Mouse (Mus musculus): ENCODE measurements around the gene Vamp9.

DNA sequence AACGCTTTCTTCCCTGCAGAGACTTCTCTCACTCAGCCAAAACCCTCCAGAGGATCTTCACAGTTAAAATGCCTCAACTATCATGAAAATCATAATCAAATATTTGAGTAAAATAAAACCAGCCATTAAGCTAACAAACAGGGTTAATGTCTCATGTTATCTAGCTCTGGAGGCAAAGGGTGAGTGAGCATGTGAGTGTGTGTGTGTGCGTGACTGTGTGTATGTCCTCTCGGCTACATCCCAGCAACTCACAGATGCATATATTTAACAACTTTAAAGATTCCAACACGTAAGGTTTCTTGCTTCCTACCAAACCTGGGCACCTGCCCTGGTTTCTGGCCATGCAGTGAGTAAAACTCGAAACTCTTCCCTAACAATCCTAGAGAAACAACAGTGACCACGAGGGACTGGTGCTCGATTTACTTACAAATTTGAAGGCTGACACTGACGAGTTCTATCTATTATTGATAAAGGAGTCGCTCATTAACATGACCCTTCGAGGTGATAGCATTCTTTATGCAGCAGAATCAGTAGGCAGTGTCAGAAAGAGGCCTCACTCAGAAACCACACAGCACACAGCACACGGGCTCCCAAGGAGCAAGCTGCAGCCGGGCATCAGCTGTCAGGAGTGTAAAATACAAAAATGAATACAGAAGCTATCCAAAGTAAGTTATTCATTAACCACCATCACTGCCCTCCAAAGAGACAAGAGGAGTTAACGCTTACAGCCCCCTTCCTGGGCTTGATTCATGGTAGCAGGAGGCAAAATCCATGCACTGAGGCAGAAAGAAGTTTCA lies 46.2 kb upstream of the Vamp9 start:
- TF ChIP-seq CTCF (IDR thresholded peaks at IDR 0.05; ENCODE audit: insufficient read depth, low read depth, low read length) (no peak), POLR2A (IDR thresholded peaks at IDR 0.05; ENCODE audit: insufficient read depth, low read depth, low read length) (no peak)
